Mouse (Mus musculus) olfactory bulb, adult 2 months (tissue): ENCODE data around the gene Rft1.

ENCODE experiments used
- CTCF ChIP-seq: fragments of 200-500 bp; IDR thresholded peaks from 2 replicates; pipeline ENCODE4 v1.5.1; 2012; ENCODE audit warnings: low read depth, mild to moderate bottlenecking, low read length, moderate library complexity; ENCODE audit not compliant: insufficient read depth
- POLR2A ChIP-seq: fragments of 200-500 bp; IDR thresholded peaks from 2 replicates; pipeline ENCODE4 v1.6.1; 2012; ENCODE audit warnings: mild to moderate bottlenecking, low read depth, low read length, moderate library complexity; ENCODE audit not compliant: insufficient read depth

DNA sequence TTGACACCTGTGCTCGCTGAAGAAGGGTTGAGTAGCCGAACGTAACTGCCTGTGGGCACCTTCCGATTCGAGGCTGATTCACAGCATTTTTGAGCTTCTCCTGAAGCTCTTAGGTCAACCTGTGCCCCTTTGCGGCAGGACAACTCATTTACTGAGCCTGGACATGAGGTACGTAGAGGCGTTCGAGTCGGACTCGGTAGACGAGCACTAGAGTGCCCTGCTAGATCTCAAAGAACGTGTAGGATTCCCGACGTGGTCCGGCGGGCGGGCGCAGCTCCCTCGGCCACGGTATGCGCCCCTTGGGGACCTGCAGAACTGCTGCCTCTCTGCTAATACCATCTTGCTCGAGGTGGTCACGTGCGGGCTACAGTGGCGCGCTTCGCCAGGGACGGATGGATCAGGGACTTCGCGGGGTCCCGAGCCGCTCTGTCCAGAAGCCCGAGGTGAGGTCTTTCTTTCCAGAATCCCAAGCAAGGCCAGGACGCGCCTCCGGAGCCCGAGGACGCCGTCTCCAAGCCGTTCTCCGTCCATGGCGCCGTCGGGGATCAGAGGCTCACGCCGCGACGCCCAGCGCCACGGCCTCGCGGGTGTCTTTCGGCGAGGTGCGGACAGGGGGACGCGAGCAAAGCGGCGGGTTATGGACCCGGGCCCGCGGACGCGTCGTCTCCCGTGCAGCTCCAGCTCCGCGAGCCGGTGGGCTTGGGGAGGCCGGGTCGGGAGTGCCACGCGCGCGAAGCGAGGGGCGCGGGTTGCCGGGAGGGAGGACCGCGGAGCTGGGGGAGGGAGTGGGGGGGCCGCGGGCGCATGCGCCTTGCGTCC lies 60.8 kb downstream of the Rft1 start, which contains the start of gene Sfmbt1:
- TF ChIP-seq CTCF: no peak
- TF ChIP-seq POLR2A: no peak
